Mouse (Mus musculus) CD4-positive naive resting alpha-beta T cell, adult 57 days (primary cell): Measurements from ENCODE around the gene Dolpp1. TPM values are rescaled to one million over a fixed set of nuclear protein-coding genes. Genes with fewer than 3 reads are reported as not detected.

Experiments used
- total RNA-seq: library from RNA; stranded (reverse); gene quantifications from one replicate; pipeline ENCODE4 v1.2.4, GENCODE M21; 2023

Gene Dolpp1
- total RNA-seq, result 21.2 TPM

DNA sequence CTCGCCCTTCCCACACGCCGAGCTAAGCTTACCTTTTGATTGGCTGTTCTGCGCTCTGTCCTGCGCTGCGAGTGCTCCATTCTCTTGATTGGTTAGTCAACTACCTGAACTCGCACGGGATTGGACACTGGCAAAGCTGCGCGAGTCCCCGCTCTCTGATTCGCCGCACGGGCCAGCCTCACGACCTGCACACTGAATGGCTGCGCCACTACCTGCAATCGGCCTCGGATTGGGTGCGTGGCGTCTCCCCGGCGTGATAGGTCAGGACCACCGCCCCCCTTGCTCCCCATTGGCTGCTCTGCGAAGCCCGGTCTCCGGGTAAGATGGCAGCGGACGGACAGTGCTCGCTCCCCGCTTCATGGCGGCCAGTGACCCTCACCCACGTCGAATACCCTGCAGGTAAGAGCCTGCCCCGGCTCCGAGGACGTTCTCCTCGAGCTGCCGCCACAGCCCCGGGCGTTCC is at the start of gene Dolpp1:
TSS of gene Dolpp1 (plus strand) at position 141 of the 463 bp plus-strand sequence.

DNA sequence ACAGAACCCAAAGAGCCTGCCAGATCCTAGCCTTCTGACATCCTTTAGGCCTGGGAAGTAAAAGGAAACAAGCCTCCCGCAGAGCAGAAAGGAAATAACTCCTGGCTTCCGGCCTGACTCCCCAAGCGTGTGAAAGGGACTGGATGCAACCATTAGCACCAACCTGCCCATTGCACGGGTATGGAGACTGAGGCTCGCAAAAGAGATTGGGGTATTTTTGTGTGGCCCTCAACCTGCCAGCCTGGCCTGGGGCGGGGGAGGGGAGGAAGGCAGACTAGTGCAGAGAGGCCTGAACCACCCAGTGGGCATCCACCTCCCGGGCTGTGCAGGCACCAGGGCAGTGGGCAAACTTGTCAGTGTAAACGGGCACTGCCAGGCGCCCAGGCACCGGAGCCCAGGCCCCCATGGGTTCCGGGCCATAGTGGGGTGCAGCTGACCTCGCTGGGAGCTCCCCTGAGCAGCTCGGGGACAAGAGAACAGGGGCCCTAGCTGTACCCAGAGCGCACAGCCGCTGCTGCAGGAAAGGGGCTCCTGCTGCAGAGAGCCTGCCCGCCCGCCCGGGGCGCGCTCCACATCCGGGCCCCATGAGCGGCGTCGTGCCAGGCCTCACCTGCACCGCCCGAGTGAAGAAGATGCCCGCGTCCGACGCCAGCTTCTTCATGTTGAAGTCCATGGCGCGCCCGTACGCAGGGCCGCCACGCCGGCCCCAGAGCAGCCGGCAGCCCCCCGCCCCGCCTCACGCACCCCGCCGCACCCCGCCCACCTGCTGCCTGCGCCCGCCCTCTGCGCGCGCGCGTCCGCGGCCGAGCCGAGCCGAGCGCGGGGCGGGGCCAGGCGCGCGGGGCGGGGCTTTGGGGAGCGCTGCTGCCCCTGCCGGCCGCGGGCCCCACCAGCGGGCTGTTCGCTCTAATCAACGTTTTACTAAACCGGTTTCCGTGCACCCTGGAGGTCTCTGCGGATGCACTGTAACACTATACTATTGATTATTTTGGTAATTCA is 33.2 kb upstream of the Dolpp1 start, which contains the start of gene Sh3glb2:
TSS of gene Sh3glb2 (minus strand) at position 805 of the 999 bp plus-strand sequence.

DNA sequence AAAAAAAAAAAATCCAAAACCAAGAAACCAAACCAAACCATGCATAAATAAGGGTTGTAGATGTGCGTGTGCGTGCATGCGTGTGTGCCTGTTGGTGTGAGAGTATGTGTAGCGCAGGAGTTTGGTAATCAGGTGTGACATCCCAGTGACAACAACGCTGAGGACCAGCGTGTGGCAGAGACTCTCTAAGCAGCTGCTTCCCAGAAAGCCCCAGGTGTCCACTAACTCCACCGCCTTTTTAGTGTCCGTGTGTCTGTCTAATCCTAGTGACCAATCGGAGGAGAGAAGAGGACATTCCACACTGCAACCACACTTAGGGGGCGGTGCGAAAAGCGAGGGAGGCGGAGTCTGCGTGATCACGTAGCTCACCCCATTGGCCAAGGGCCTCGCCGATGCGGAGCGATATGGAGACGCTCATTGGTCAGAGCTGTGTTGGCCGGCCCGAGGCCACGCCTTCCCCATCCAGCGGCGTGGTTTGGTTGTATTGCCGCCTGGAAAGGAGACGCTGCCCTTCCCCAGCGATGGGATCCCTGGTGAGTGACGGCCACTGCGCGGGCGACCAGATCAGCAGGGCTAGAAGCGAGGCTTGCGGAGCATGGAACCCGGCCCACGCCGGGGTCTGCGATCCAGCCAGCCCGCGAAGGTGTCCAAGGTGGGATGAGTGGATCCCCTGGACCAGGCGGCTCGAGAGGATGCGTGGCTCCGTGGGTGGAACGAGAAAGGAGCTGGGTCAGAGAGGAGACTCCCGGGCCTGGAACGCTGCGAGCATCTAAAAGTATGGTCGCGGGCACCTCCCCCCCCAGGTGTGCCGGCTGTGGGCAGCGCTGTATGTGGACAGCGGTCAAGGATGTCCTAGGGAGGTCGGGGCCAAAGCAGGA is 28.0 kb upstream of the Dolpp1 start, which contains the start of gene Miga2:
TSS of gene Miga2 (plus strand) at position 461 of the 878 bp plus-strand sequence.

DNA sequence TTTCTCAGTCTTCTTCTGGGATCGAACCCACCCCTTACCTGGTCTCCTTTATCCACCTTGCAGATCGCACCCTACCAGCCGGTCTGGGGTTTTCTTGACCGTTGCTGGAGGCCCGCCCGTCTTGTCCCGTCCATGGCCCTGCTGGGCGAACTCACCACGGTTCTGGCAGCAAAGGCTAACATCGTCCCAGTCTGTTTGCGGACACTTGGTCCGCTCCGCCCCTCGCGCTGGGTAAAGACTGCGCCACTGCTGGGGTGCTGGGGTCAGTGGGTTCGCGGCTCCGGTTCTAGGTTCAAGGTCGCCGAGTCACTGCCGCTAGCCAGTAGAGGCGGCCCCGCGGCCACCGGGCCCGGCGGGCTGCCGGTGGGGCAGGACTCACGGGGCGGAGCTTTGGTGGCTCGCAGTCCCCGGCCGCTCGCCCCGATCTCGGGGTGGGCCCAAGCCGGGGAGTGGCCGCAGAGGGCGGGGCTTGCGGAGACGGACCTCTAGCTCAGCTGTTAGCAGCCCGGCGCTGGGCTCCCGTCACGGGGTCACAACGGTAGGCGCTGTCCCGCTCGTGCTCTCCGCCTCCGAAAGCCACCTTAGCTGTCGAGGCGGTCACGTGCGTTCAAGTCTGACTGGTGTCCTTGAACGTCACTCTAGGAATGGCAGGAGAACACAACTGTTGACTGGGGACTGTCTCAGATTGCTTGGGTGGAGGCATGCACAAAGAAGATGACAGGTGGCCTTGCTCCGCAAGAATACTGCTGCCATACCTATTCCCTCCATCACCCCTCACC is 23.3 kb downstream of the Dolpp1 start, which contains the start of gene Crat:
TSS of gene Crat (minus strand) at position 657 of the 779 bp plus-strand sequence.

DNA sequence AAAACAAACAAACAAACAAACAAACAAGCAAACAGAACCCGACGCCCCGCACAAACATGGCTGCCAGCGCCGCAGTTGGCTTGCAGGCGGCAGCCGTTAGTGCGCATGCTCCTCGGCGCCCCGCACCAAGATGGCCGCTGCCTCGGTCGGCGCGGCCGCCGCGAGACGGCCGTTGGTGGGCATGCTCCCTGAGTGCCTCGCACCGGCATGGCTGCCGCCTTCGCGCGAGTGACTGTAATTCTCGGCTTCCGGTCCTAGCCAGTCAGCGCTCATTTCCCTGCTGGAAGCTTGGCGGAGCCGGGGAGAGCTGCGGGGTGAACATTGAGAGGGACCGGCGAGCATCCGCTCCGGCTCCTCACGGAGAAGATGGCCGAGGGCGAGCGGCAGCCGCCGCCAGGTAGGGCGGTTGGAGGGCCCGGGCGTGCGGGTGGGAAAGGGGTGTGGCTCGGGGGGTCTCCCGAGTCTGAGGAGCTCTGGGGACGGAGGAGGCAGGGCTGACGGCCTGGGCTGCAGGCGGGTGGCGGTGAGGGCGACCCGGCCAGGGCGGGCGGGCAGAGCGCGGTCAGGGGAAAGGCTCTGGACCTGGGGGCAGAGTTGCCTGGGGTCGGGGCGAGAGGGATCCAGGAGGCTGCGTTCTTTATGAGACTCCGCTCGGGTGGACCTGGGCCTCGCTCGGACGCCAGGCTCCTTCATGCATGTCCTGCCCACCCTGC is 24.0 kb downstream of the Dolpp1 start, which contains the start of gene Ptpa:
TSS of gene Ptpa (plus strand) at position 104 of the 713 bp plus-strand sequence.

Other genes starting within 250 kb of the Dolpp1 start
- 17.1 TPM for gene Endog, start 220.8 kb upstream of the Dolpp1 start, total RNA-seq
- gene Spout1, start 213.8 kb upstream of the Dolpp1 start, total RNA-seq, result 18.8 TPM
- 12.3 TPM for gene Kyat1, start 186.4 kb upstream of the Dolpp1 start, total RNA-seq
- gene Lrrc8a, start 154.5 kb upstream of the Dolpp1 start, total RNA-seq, result 68.0 TPM
- 7.8 TPM for gene Gm28035, start 151.7 kb upstream of the Dolpp1 start, total RNA-seq
- gene Phyhd1, start 126.1 kb upstream of the Dolpp1 start, total RNA-seq, result 16.5 TPM
- not detected for gene Gm28038, start 111.2 kb upstream of the Dolpp1 start, total RNA-seq
- 11.0 TPM for gene Dolk, start 105.9 kb upstream of the Dolpp1 start, total RNA-seq
- 55.5 TPM for gene Nup188, start 105.9 kb upstream of the Dolpp1 start, total RNA-seq
- gene Sh3glb2, start 32.9 kb upstream of the Dolpp1 start, total RNA-seq, result 90.2 TPM
- 20.2 TPM for gene Miga2, start 28.0 kb upstream of the Dolpp1 start, total RNA-seq
- gene Crat, start 23.6 kb downstream of the Dolpp1 start, total RNA-seq, result 8.7 TPM
- 89.9 TPM for gene Ptpa, start 23.8 kb downstream of the Dolpp1 start, total RNA-seq
- 0.27 TPM for gene Ier5l, start 82.0 kb downstream of the Dolpp1 start, total RNA-seq
- gene Cstad, start 202.8 kb downstream of the Dolpp1 start, total RNA-seq, result 3.8 TPM